Mouse (Mus musculus) embryonic facial prominence, embryonic 11.5 days (tissue): ENCODE measurements around the gene Sptlc2. TPM values are rescaled to one million over a fixed set of nuclear protein-coding genes. Genes with fewer than 3 reads are reported as not detected.

Experiments used
- ATAC-seq: fragments of 200-750 bp; cut with Nextera tagmentation; replicated peaks from 2 replicates; pipeline ENCODE4 v1.8.0; 2017; ENCODE audit warnings: low read depth; ENCODE audit not compliant: insufficient number of reproducible peaks, low FRiP score, low TSS enrichment
- DNase-seq: peaks from one replicate; pipeline ENCODE4 v3.0.0-alpha.2; 2015; ENCODE audit warnings: low spot score
- H3K27ac ChIP-seq: fragments of 300-500 bp; sonication (generic); replicated peaks from 2 replicates; pipeline ENCODE4 v1.5.1; 2014; ENCODE audit warnings: mild to moderate bottlenecking, low read depth, low read length, control low read depth
- H3K27me3 ChIP-seq: fragments of 300-500 bp; sonication (generic); 2 replicates; pipeline ENCODE4 v1.6.1; 2014; ENCODE audit warnings: mild to moderate bottlenecking, low read length, moderate library complexity, mixed read lengths; ENCODE audit not compliant: control insufficient read depth, insufficient read depth
- H3K36me3 ChIP-seq: fragments of 300-500 bp; sonication (generic); replicated peaks from 2 replicates; pipeline ENCODE4 v1.6.1; 2014; ENCODE audit warnings: low read depth, mild to moderate bottlenecking, low read length, moderate library complexity, mixed read lengths; ENCODE audit not compliant: control insufficient read depth, insufficient read depth
- H3K4me1 ChIP-seq: fragments of 300-500 bp; sonication (generic); 2 replicates; pipeline ENCODE4 v1.6.1; 2014; ENCODE audit warnings: low read length, mixed read lengths; ENCODE audit not compliant: control insufficient read depth, insufficient read depth
- H3K4me2 ChIP-seq: fragments of 300-500 bp; sonication (generic); 2 replicates; pipeline ENCODE4 v1.6.1; 2014; ENCODE audit warnings: low read depth, mild to moderate bottlenecking, control low read depth, low read length, moderate library complexity
- H3K4me3 ChIP-seq: fragments of 300-500 bp; sonication (generic); 2 replicates; pipeline ENCODE4 v1.5.1; 2014; ENCODE audit warnings: low read depth, low read length, control low read depth
- H3K9ac ChIP-seq: fragments of 300-500 bp; sonication (generic); replicated peaks from 2 replicates; pipeline ENCODE4 v1.6.1; 2014; ENCODE audit warnings: mild to moderate bottlenecking, control low read depth, low read length
- H3K9me3 ChIP-seq: fragments of 300-500 bp; sonication (generic); replicated peaks from 2 replicates; pipeline ENCODE4 v1.6.1; 2016; ENCODE audit warnings: mild to moderate bottlenecking, low read length, inconsistent platforms, mixed read lengths; ENCODE audit not compliant: control insufficient read depth
- WGBS: fragments of 180-500 bp; shearing (Covaris S2); extraction: QIAGEN DNeasy Blood & Tissue Kit; methylation state at CpG from one replicate; pipeline ENCODE4 v1.1.7; 2014; 5-methylcytosine and 5-hydroxymethylcytosine counted together
- polyA plus RNA-seq: library from polyadenylated mRNA; unstranded; fragments of >200 nt; fragmentation: Nextera tagmentation; extraction: Ambion mirVana; gene quantifications from 2 replicates; pipeline ENCODE4 v1.2.1, GENCODE M21; 2014

Sptlc2 gene
- polyA plus RNA-seq, 1 experiment from 2014 or later, result 65.0 TPM

DNA sequence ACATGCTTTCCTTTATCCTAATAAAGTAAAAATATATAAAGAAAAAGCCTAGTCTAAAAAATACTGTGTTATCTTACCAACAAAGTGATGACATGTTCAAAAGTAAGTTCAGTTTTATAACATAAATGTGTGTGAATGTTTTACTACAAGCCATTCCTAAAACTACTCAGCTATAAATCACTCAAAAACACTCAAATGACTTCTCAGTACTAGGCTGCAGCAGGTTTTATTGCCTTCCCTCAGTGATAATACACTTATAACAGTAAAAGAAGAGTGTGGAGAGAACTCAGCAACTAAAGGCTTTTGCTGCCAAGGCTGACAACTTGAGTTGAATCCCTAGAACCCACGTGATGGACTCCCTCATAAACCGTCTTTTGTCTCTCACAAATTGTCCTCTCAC, 18.8 kb downstream of the Sptlc2 start:
- H3K4me1 ChIP-seq, result no peaks in the 10 kb centered on the region
- 91% methylated on average over 2 of the region's 2 CpGs for WGBS
- no peak overlapping the region for H3K4me2 ChIP-seq
- DNase-seq (no peak), ATAC-seq (no peak)
- no peaks in the 10 kb centered on the region for H3K36me3 ChIP-seq
- no peaks in the 10 kb centered on the region for H3K9me3 ChIP-seq
- no peak overlapping the region for H3K4me3 ChIP-seq
- H3K27me3 ChIP-seq, result no peaks in the 10 kb centered on the region
- H3K27ac ChIP-seq, result no peak overlapping the region
- no peak overlapping the region for H3K9ac ChIP-seq

DNA sequence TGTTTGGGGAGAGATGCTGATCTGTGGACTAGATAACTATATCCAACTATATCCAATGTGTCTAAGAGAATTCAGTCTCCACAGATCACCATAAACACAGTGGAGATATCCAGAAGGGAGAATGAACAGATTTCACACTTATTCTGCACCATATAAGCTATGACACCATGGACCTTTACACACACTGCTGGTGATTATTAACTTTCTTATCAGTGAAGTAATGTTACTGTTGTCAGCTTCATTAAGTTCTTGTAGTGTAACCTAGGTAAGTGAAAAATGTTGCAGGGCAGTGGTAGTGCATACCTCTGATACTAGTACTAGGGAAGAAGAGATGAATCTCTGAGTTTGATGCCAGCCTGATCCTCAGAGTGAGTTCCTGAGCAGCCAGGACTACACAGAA, 20.1 kb downstream of the Sptlc2 start:
- DNase-seq (no peak), ATAC-seq (no peak)
- no peak overlapping the region for H3K4me2 ChIP-seq
- H3K27me3 ChIP-seq, result no peaks in the 10 kb centered on the region
- H3K9me3 ChIP-seq, result no peaks in the 10 kb centered on the region
- H3K27ac ChIP-seq, result no peak overlapping the region
- H3K9ac ChIP-seq, result no peak overlapping the region
- H3K4me3 ChIP-seq, result no peak overlapping the region
- H3K4me1 ChIP-seq, result no peaks in the 10 kb centered on the region
- H3K36me3 ChIP-seq, result no peaks in the 10 kb centered on the region

DNA sequence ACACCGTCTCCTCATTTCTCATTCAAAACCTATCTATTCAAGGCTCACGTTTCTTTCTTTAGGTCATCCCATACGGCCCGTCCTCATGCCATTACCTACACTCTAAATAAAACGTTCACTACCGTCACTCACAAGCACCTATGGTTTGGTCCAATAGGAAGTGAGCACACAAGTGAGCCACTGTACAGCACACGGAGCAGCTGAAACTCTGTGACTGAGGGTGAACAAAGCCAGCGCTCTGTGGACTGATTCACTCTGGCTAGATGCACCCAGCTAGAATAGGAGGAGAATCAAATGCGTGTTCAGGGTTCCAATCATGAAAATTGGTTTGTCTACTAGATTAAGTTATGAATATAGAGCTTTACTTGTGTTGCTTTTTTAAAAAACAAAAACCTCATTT, 22.5 kb downstream of the Sptlc2 start:
- H3K27ac ChIP-seq, result no peak overlapping the region
- no peak for ATAC-seq
- no peaks in the 10 kb centered on the region for H3K27me3 ChIP-seq
- H3K9ac ChIP-seq, result no peak overlapping the region
- H3K4me2 ChIP-seq, result no peak overlapping the region
- no peak for DNase-seq
- H3K36me3 ChIP-seq, result no peaks in the 10 kb centered on the region
- no peaks in the 10 kb centered on the region for H3K4me1 ChIP-seq
- 84% methylated on average over 9 of the region's 9 CpGs for WGBS
- no peaks in the 10 kb centered on the region for H3K9me3 ChIP-seq
- no peak overlapping the region for H3K4me3 ChIP-seq

DNA sequence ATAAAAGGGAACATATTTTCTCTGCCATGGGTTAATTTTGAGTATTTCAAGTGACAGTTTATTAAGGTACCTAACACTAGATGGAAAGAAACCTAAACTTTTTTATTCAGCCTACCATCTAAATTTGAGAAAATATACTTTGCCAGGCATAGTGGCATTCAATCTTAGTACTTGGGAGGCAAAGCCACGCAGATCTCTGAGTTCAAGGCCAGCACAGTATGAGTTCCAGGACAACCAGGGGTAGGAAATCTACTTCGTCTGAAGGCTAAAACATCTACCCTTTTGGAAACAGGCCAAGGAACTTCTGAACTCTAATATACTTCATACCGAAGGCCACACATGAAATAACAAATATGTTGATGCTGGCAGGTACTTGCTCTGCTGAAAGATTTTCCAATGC, 26.0 kb downstream of the Sptlc2 start:
- Histone ChIP-seq H3K9me3 (no peaks in the 10 kb centered on the region), H3K4me2 (no peak overlapping the region), H3K4me3 (no peak overlapping the region), H3K4me1 (no peaks in the 10 kb centered on the region), H3K27me3 (no peaks in the 10 kb centered on the region), H3K27ac (no peak overlapping the region), H3K36me3 (no peaks in the 10 kb centered on the region), H3K9ac (no peak overlapping the region)
- DNase-seq, result no peak
- 86% methylated on average over 3 of the region's 3 CpGs for WGBS
- no peak for ATAC-seq

DNA sequence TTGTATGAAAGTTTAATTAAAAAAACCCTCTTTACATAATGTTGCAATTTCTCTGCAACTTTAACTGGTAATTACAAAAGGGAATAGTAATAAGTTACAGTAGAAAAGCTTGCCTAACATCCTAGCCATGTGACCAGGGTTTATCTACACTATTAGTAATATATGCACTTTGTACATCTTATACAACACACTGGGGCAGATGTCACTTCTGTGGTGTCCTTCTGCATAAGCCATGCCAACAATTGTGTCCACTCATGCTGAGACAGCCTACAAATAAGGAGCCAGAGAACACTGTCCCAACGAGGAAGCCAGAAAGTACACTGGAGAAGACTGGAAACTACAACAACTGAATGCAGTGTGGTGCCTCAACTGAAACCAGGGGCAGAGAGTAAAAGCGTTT, 40.1 kb downstream of the Sptlc2 start:
- Histone ChIP-seq H3K27ac (no peak overlapping the region), H3K27me3 (no peaks in the 10 kb centered on the region), H3K36me3 (no peaks in the 10 kb centered on the region; the same call in 1 of the 2 replicates), H3K9ac (no peak overlapping the region), H3K4me2 (no peak overlapping the region), H3K9me3 (no peaks in the 10 kb centered on the region), H3K4me3 (no peak overlapping the region), H3K4me1 (no peaks in the 10 kb centered on the region)
- no peak for DNase-seq
- WGBS, result 86% methylated on average over 2 of the region's 2 CpGs
- no peak for ATAC-seq

DNA sequence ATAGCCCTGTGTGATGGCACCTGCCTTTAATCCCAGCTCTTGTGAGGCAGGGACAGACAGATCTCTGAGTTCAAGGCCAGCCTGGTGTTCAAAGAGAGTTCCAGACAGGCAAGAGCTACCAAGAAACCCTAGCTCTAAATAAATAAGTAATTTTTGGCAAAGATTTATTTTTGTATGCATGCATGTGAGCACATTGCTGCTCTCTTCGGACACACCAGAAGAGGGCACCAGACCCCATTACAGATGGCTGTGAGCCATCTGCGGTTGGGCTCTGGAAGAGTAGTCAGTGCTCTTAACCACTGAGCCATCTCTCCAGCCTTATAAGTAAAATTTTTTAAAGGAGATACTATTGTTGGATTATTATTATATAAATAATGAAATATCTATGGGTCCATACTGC, 40.6 kb downstream of the Sptlc2 start:
- Histone ChIP-seq H3K4me2 (no peak overlapping the region), H3K9ac (no peak overlapping the region), H3K4me1 (no peaks in the 10 kb centered on the region), H3K9me3 (no peaks in the 10 kb centered on the region), H3K27ac (no peak overlapping the region), H3K27me3 (no peaks in the 10 kb centered on the region), H3K4me3 (no peak overlapping the region), H3K36me3 (no peaks in the 10 kb centered on the region; the same call in 1 of the 2 replicates)
- 88% methylated on average over 2 of the region's 2 CpGs for WGBS
- ATAC-seq, result no peak
- no peak for DNase-seq

DNA sequence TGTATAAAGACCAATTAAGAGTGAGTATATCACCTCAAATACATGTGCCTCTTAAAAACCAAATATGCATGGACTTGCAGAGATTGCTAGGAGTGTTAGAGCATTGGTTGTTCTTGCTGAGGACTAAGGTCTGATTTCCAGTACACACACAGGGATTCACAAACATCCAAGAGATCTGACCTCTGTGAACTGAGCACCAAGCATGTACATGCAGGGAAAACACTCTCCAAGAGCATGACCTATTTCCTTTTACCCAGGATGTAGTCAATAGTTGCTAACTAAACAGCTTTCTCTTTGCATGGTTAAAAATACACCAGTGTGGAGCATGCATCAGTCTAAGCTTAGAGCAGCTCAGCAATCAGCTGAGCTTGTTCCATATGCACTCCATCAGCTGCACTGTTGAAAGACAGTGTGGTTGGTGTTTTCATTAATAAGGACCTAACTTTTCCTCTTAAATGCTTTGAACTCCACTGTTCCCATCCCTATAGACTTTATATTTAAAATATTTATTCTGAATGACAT, 45.0 kb downstream of the Sptlc2 start:
- no peak overlapping the region for H3K4me3 ChIP-seq
- H3K27me3 ChIP-seq, result no peaks in the 10 kb centered on the region

DNA sequence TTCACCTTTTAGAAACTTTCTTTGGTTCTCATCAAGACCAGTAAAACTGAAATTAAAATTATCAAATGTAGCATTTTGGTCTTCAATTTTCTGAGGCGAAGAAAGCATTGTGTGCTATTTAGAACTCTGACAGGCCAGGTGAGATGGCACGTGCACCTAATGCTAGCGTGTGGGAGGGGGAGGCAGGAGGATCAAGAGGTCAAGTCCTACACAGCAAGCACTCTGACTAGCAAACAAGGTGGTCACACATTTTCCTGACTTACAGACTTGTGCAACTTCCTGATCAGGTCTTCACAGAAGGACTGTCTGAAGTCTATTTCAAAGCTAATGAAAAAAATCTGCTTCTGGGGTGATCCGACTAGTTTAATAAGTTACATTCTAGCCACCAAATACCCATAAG, 50.1 kb downstream of the Sptlc2 start:
- Histone ChIP-seq H3K4me2 (no peak overlapping the region), H3K9ac (no peak overlapping the region), H3K9me3 (no peaks in the 10 kb centered on the region), H3K4me3 (no peak overlapping the region), H3K36me3 (no peaks in the 10 kb centered on the region), H3K4me1 (no peaks in the 10 kb centered on the region), H3K27ac (no peak overlapping the region), H3K27me3 (no peaks in the 10 kb centered on the region)
- DNase-seq (no peak), ATAC-seq (no peak)
- WGBS, result 86% methylated on average over 4 of the region's 4 CpGs

More for the DNA sequence above, 45.0 kb downstream of the Sptlc2 start:
- no peak overlapping the region for H3K27ac ChIP-seq
- no peak overlapping the region for H3K9ac ChIP-seq
- no peaks in the 10 kb centered on the region for H3K9me3 ChIP-seq
- no peaks in the 10 kb centered on the region for H3K4me1 ChIP-seq
- DNase-seq (no peak), ATAC-seq (no peak)
- H3K4me2 ChIP-seq, result no peak overlapping the region
- no peaks in the 10 kb centered on the region; the same call in 1 of the 2 replicates for H3K36me3 ChIP-seq
